Mouse (Mus musculus) layer of hippocampus, postnatal 36 days (tissue): ENCODE data around the gene Ctdspl. TPM values are rescaled to one million over a fixed set of nuclear protein-coding genes. Genes with fewer than 3 reads are reported as not detected.
A peak's percentile ranks its signal among the peaks of the same experiment; 100 is the strongest.

Experiments used
- DNase-seq, 2 experiments: peaks; one replicate each; pipeline ENCODE4 v3.0.0; 2022
- total RNA-seq, 2 experiments: library from RNA; stranded (reverse); gene quantifications; 2 replicates each; pipeline ENCODE4 v1.2.3; 2021

Ctdspl gene
- total RNA-seq, 2 experiments from 2014 or later: 24.1 to 28.5 TPM

GRCm38 (mm10) chr9:119029568-119029967 is 103.3 kb downstream of the Ctdspl start:
- peak; percentile 55 to 63 for DNase-seq

GRCm38 (mm10) chr9:119031038-119031437 is 104.8 kb downstream of the Ctdspl start:
- DNase-seq: no peak

- no peak for DNase-seq
These were observed 105.5 kb downstream of the Ctdspl start for GRCm38 (mm10) chr9:119031772-119032171.

GRCm38 (mm10) chr9:119032538-119032937 is 106.3 kb downstream of the Ctdspl start:
- DNase-seq: no peak

GRCm38 (mm10) chr9:119033111-119033921 is 107.1 kb downstream of the Ctdspl start:
- DNase-seq: peak; percentile 35 to 42

GRCm38 (mm10) chr9:119034069-119034468 is 107.8 kb downstream of the Ctdspl start:
- no peak for DNase-seq

- no peak for DNase-seq
These were observed 108.7 kb downstream of the Ctdspl start for GRCm38 (mm10) chr9:119034676-119035665.

GRCm38 (mm10) chr9:119035836-119036235 is 109.6 kb downstream of the Ctdspl start:
- DNase-seq: no peak

- DNase-seq: peak in 1 of 2 experiments; percentile 16
These were observed 111.0 kb downstream of the Ctdspl start for GRCm38 (mm10) chr9:119037076-119037730.

- no peak for DNase-seq
These were observed 112.3 kb downstream of the Ctdspl start for GRCm38 (mm10) chr9:119038574-119038973.

- no peak for DNase-seq
These were observed 114.0 kb downstream of the Ctdspl start for GRCm38 (mm10) chr9:119040101-119040775.

- no peak for DNase-seq
These were observed 122.1 kb downstream of the Ctdspl start for GRCm38 (mm10) chr9:119048182-119048903.

GRCm38 (mm10) chr9:119051158-119051557 is 124.9 kb downstream of the Ctdspl start:
- no peak for DNase-seq

GRCm38 (mm10) chr9:119052154-119052944 is 126.1 kb downstream of the Ctdspl start, which contains the start of gene Vill:
Gene Vill (plus strand): TSS chr9:119052778.
- no peak for DNase-seq

GRCm38 (mm10) chr9:119053964-119054576 is 127.8 kb downstream of the Ctdspl start:
- no peak for DNase-seq

- no peak for DNase-seq
These were observed 129.1 kb downstream of the Ctdspl start for GRCm38 (mm10) chr9:119055336-119055735.

- DNase-seq: no peak
These were observed 132.0 kb downstream of the Ctdspl start for GRCm38 (mm10) chr9:119058245-119058644.

GRCm38 (mm10) chr9:119060701-119061100 is 134.4 kb downstream of the Ctdspl start:
- no peak for DNase-seq

- DNase-seq: no peak
These were observed 136.9 kb downstream of the Ctdspl start for GRCm38 (mm10) chr9:119063036-119063644.
